Mouse (Mus musculus): ENCODE data around the gene St6galnac1.
"Not testable (repeated sequence)": the region's sequence is repeated elsewhere in the genome, so short reads cannot be mapped to it uniquely, and the experiment has no call there.

Gene St6galnac1

GRCm38 (mm10) chr11:116775407-116775806 is at the start of gene St6galnac1:
Gene St6galnac1, minus strand, starts transcription at chr11:116775507.
- DNase-seq (ENCODE audit: low read depth, low spot score): no peak

DNA sequence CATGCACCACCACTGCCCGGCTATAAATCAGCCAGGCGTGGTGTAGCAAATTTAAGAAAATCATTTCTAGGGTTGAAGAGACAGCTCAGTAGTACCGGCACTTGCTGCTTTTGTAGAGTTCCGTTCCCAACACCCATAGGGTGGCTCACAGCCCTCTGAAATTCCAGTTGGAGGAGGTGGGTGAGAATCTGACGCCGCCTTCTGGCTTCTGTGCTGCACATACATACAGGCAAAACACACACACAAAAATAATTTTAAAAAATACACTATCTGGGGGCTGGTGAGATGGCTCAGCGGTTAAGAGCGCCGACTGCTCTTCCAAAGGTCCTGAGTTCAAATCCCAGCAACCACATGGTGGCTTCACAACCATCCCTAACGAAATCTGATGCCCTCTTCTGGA is 48.6 kb upstream of the St6galnac1 start:
- not testable (repeated sequence) for DNase-seq (ENCODE audit: low read depth, low spot score)

DNA sequence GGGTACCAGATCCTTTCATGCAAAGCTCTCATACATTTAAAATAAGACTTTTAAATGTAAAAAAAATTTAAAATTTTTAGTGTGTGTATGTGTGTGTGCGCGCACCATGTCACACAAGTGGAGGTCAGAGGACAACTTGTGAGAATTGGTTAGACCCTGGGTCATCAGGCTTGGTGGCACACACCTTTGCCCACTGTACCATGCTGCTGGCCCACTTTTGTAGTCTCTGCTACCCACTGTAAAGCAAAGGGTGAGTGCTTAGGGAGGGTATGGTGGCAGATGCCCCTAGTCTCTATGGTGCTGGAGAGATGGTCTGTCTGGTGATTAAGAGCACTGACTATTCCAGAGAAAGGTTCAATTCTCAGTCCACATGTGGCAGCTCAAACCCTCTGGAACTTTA is 47.9 kb upstream of the St6galnac1 start:
- DNase-seq (ENCODE audit: low read depth, low spot score): no peak

GRCm38 (mm10) chr11:116822626-116823025 is 47.3 kb upstream of the St6galnac1 start:
- no peak for DNase-seq (ENCODE audit: low read depth, low spot score)

- DNase-seq (ENCODE audit: low read depth, low spot score): no peak
Observed at GRCm38 (mm10) chr11:116822215-116822614, 46.9 kb upstream of the St6galnac1 start.

GRCm38 (mm10) chr11:116821057-116821940 is 46.0 kb upstream of the St6galnac1 start:
- DNase-seq (ENCODE audit: low read depth, low spot score): no peak

GRCm38 (mm10) chr11:116819932-116820593 is 44.8 kb upstream of the St6galnac1 start:
- DNase-seq (ENCODE audit: low read depth, low spot score): no peak

DNA sequence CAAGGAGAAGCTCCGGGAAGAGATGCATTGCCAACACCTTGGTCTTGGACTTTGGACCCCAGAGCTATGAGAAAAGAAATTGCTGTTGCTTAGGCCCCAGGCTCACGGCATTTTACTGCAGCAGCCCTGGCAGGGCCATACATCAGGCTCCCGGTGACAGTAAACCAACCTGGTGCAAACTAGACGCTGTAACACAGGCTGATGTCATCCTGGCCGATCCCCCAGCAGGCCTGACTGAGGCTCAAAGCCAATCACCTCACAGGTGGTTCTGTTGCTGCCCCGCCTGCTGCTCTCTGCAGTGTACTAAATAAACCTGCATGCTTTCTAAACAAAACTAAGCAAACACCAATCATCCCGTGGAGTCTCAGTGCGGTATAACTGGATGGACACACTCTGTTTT is 43.4 kb upstream of the St6galnac1 start:
- DNase-seq (ENCODE audit: low read depth, low spot score): no peak

DNA sequence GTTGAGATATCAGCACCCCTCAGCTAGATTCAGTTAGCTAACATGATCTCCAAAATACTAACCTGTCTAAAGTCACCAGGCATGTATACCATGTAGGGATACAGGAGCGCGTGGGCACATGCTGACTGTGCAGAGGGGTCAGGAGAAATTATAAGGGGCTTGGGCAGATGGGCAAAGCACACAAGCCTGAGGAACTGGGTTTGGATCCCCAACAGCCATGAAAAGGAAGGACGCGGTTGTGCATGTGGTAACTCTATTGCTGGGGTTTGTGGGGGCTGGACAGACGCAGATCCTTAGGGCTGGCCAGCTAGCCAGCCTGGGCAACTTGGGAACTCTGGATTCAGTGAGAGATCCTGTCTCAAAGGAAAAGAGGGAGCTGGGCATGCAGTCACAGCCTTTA is 42.3 kb upstream of the St6galnac1 start:
- no peak for DNase-seq (ENCODE audit: low read depth, low spot score)

- DNase-seq (ENCODE audit: low read depth, low spot score): no peak
Observed at GRCm38 (mm10) chr11:116816769-116817168, 41.5 kb upstream of the St6galnac1 start.

DNA sequence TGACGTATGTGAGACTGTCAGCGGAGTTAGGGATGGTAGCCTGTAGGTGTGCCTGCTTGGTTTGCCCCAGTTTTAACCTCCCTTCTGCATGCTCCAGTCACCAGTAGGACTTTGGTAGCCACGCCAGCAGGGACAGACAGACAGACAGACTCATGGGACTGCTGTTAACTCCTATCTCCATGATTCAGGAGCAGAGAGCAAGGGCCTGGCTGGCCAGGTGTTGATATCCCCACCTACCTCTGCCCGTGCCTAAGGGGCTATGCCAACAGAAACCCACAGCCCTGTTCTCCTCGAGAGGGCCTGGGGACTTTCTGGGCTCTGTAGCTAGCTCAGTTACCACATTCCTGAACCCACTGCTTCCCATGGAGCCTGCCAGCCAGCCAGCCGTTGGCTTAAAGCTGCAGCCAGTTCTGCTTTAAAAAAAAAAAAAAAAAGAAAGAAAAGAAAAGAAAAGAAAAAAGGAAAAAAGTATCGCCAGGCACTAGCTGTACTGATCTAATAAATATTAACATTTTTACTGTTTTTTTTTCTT is 39.6 kb upstream of the St6galnac1 start:
- DNase-seq (ENCODE audit: low read depth, low spot score): no peak

DNA sequence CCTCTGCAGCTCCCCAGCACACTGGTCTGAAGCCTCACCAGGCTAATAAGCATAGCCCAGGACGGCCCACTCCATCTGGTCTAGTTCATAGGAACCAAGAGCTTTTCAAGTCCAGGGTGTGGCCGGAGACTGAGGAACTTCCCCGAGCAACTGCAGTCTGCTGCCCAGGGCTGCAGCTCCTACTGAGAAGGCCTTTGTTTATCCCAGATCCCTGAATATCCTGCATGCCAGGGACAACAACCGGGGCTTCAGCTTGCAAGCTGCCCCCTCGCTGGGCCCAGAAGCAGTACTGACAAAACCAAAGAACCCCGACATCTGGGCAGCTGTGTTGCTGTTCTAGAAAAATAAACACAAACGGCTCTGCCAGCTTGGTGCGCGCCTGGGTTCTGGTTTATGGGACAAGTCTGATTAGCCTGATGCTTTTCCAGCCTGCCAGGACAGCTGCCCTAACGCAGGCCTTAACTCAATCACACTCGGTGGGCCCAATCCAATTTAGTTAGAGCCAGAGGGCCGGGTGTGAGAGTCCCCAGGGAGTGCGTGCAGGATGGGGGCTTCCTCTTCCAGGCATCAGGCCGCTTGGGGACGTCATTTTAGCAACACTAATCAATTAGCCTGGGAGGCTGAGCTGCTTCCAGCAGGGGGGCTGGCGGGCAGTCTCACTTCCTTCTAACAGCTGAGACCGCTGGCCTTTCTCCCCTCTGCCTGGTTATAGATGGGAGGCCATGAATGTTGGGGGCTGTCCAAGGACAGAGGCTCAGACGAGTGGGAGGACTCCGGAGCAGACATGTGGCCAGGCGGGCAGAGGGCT is 39.0 kb upstream of the St6galnac1 start:
- DNase-seq (ENCODE audit: low read depth, low spot score): peak; percentile 16

- no peak for DNase-seq (ENCODE audit: low read depth, low spot score)
Observed at GRCm38 (mm10) chr11:116813610-116814009, 38.3 kb upstream of the St6galnac1 start.

DNA sequence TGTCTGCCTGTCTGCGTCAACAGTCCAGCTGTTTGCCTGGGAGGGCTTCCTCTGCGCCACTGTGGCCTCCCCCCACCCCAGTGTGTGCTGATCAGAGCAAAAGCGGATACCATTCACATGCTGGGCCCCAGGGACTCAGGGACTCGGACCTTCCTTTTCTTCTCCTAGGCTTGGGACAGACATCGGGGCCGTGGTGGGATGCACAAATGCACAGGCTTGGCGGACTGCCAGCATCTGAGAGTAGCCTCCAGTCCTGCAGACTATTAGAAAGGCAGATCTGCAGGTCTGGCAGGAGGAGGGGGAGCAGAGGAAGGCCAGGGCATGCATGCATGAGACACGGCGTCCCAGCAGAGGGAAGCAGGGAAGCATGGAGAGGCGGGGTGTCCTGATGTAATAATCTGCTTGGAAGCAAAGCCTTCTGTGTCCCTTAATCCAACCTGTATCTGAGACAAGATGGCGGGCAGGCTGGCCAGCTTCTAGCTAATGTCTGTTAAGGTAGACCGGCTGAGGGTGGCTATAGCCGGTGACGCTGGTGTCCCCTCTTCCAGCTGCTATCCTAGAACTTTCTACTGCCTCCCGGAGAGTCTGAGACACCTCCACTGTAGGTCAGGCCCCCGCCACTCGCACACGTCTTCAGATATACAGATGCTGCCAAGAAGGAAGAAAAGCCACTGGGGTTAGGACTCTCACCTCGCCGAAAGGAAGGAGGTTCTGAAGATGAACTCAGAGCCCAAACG is 37.7 kb upstream of the St6galnac1 start:
- DNase-seq (ENCODE audit: low read depth, low spot score): no peak

- peak; percentile 82 for DNase-seq (ENCODE audit: low read depth, low spot score)
Observed at GRCm38 (mm10) chr11:116810983-116811901, 35.9 kb upstream of the St6galnac1 start.

- DNase-seq (ENCODE audit: low read depth, low spot score): peak; percentile 52
Observed at GRCm38 (mm10) chr11:116810528-116810927, 35.2 kb upstream of the St6galnac1 start.

GRCm38 (mm10) chr11:116809520-116809919 is 34.2 kb upstream of the St6galnac1 start:
- DNase-seq (ENCODE audit: low read depth, low spot score): no peak

GRCm38 (mm10) chr11:116808811-116809395 is 33.6 kb upstream of the St6galnac1 start:
- DNase-seq (ENCODE audit: low read depth, low spot score): no peak

DNA sequence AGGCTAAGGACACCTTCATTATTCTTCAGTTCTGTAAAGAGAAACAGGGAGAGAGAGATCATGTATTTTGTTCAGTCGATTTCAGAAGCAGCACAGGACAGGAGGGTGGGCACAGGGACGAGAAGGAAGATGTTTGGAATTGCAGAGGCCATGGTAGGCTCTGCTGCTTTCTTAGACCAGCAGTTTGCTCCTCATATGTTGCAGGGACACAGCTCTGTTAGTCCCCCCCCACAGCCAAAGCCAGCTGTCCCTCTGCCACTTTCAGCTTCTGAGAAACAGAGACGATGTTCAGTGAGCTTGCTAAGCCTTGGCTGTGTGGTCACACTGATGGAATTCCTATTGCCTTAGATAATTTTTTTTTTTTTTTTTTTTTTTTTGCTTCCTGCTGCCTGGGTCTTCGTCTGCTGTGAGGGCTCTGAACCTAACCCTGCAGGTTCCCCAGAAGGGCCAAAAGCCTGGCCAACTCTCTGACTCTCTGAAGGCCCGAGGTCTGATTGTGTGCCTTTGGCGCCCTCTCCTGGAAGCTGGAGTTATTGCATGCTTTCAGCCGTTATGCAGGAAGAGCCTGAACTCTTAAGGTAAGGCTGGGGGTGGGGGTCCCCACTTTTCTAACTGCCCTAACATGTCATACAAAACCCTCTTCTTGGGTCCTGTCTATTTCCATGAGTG is 32.8 kb upstream of the St6galnac1 start:
- DNase-seq (ENCODE audit: low read depth, low spot score): peak; percentile 42
